Mouse (Mus musculus): Measurements from ENCODE around the gene Popdc3. TPM values are rescaled to one million over a fixed set of nuclear protein-coding genes. Genes with fewer than 3 reads are reported as not detected.
"Not testable (repeated sequence)": the region's sequence is repeated elsewhere in the genome, so short reads cannot be mapped to it uniquely, and the experiment has no call there.

The Popdc3 gene
- total RNA-seq, 1 experiment from 2014 or later: not detected

DNA sequence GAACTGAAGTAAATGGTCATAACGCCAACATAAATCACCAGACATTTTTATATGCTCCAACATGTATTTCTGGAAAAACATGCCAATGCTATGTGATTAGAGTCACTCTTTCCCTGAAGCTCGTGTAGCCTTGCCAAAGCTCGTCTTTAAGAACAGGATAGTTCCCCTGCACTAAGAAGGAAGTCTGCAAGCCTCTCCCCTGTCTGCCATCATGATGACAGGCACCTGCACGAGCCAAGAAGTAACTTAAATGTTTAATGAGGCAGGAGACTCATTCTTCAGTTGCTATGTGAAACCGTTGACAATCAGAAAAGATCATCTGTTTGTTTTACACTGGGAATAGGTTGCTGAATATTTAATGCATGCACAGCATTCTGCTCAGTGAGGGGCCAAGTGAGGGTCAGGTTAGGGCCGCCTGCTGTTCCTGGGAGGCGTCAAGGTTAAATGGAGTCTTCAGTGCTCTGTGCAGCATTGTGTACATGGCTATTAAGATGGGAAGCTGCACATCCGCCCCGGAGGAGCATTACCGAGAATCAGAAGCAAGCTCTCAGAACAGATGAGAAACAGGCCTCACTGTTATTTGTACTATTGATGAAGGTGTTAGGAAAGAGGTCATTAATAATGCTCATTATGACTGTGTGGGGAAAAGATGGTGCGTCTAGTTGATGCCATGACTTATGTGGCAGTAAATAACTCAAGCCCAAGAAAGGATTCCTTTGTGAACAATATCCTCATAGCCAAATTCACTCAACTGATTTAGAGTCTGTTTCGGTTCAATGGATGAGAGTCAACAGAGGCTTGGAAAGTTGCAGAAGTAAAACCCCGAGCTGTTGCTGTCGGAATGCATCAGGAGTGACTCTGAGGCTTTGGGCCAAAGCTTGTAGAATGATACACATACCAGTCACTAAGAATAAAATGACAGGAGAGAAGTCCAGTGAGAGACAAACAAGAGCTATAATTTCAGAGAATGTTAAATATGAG, 15.7 kb downstream of the Popdc3 start:
- ATAC-seq (ENCODE audit: extremely low read depth, insufficient number of reproducible peaks, low FRiP score, poor library complexity, severe bottlenecking): no peak

DNA sequence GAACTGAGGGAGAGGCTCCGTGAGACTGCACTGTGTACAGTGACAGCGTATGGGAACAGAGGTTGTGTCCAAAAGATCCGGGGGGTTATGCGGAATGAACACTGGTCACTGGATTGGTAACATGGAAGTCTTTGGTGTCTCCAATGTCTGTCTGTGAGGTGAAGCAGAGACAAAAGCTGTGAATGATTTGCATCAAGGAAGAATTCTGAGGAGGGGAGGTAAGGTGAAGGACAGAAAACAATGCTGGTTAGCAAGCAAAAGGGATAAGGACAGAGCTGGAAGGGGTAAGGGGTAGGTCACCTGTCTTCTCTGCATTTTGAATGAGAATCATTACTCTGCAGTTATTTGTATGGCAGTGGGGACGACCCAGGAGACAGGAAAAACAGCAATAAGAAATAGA, 16.6 kb downstream of the Popdc3 start:
- no peak for ATAC-seq (ENCODE audit: extremely low read depth, insufficient number of reproducible peaks, low FRiP score, poor library complexity, severe bottlenecking)

DNA sequence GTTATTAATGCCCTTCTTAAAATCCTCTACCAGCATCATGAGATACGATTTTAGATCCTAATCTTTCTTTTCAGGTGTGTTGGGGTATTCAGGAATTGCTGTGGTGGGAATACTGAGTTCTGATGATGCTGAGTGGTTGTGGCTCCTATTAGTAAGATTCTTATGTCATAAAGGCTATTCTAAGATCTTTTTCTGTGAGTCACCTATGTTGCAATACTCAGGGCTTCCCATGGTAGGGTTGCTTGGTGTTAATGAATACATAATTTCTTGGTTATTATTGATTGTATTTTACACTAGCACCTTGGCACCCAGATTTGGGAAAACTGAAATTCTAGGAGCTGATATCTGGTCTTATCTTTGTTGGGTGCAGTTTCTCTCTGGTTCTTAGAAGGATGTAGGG, 26.7 kb downstream of the Popdc3 start:
- ATAC-seq (ENCODE audit: extremely low read depth, insufficient number of reproducible peaks, low FRiP score, poor library complexity, severe bottlenecking): no peak

DNA sequence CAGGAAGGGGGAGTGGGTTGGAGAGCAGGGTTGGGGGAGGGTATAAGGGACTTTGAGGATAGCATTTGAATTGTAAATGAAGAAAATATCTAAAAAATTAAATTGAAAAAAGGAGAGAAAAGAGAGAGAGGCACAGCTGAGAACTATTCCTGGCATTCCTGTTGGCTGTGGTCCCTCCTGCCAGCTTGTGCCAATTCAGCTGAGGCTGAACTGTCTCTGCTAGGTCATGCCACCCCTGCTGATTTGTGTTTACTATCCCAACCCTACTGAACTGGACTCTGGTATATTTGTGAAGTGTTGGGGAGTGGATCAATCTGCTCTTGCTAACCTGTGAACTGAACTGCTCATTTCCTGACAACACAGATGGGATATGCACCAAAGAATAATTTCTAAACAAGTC, 32.3 kb downstream of the Popdc3 start:
- ATAC-seq (ENCODE audit: extremely low read depth, insufficient number of reproducible peaks, low FRiP score, poor library complexity, severe bottlenecking): no peak

DNA sequence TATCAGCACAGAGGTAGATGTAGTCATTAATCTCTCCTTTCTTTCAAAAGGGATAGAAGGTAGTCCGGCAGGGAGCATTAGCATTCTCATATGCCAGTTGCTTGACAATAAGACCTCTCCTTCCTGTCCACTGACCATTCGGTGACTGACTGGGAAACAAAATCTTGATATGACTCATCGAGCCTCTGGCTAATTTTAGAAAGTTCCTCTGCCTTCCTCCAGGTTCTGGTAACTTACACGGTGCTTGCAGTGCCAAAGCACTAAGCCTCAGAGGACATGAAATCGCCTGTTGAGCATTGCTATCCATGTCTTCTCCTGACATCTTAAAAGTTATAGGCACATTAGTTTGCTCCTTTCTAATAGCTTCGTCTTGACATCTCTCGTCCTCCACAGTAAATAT, 38.8 kb downstream of the Popdc3 start:
- no peak for ATAC-seq (ENCODE audit: extremely low read depth, insufficient number of reproducible peaks, low FRiP score, poor library complexity, severe bottlenecking)

DNA sequence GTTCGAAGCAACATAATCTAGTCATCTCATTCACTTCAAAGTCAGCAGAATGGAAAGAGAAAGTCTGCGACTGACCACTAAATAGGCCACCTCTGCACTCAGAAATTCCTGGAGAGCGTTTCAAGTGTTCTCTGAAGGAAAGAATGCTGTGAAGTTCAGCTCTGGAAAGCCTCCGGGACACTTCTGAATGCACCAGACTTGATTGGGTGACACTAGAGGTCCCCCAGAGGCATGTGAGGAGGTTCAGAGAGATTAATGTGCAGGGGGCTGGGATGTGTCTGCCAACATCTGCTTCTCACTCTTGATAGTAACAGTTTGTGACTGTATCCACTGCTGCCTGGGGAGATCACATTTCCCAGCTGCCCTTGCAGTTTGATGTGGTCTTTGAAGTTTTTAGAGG, 52.1 kb downstream of the Popdc3 start:
- no peak for ATAC-seq (ENCODE audit: extremely low read depth, insufficient number of reproducible peaks, low FRiP score, poor library complexity, severe bottlenecking)

DNA sequence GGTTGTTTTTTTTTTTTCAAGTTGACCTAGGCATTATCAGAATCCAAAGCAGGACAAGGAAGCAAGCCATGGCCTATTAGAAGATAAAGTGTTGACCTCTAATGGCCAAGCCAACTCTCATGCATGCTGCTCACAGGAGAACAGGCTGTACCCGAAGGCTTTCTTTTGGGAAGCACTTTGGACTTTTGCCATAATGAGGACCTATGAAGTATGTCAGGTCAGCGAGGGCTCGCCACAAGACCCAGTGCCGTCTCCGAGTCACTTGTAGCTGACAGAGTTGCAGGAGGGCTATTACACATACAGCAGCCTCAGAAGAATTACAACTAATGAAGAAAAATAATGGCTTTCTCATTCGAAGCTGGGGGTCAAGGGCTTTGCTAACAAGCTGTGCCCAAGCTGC, 55.5 kb downstream of the Popdc3 start:
- no peak for ATAC-seq (ENCODE audit: extremely low read depth, insufficient number of reproducible peaks, low FRiP score, poor library complexity, severe bottlenecking)

DNA sequence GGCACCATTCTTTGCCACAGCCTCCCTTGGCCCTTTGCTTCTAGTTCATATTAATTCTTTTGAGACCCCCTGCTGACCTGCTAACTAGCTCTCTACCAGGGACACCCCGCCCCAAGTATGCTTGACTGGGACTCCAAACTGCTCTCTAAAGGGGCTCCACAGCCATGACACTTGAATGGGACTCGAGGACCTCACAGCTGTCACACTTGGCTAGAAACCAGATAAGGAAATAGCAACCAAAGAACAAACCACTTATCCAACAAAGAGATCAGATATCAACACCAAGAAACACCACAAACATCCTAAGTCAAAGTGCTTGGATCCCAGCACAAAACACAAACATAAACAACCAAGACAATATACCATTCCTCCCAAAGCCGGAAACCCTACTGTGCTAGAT, 58.4 kb downstream of the Popdc3 start:
- ATAC-seq (ENCODE audit: extremely low read depth, insufficient number of reproducible peaks, low FRiP score, poor library complexity, severe bottlenecking): no peak

DNA sequence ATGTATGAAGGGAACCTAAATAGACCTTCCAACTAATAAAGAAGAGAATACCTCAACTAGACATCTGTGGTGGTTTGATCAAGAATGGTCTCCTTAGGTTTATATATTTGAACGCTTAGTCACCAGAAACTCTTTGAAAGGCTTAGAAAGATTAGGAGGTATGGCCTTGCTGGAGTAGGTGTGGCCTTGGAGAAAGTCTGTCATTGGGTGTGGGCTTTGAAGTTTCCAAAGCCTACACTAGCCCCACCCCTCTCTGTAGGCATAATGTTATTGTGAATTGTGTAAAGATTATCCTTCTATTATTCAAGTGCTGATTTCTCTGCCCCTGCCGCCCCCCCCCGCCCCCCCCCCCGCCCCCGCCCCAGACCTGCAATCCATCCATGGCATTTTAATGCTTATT, 59.6 kb downstream of the Popdc3 start:
- ATAC-seq (ENCODE audit: extremely low read depth, insufficient number of reproducible peaks, low FRiP score, poor library complexity, severe bottlenecking): no peak

DNA sequence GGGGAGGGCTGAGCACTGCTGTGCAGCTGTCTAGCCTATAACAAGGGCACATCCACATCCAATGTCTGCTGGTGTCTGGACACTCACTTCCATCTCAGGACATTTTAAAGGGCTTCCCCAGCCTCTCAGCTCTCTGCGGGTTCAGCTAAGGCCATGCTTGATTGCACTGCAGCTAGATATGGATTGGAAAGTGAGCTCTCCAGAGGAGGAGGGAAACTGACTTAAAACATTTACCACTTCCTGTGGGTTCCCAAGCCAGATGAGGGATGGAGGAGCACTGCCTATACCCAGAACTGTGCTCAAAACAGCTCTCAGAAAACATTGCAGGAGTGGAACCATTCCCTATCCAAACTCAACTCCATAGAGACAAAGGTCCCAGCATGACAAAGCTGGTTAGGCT, 82.6 kb downstream of the Popdc3 start:
- ATAC-seq (ENCODE audit: extremely low read depth, insufficient number of reproducible peaks, low FRiP score, poor library complexity, severe bottlenecking): no peak

DNA sequence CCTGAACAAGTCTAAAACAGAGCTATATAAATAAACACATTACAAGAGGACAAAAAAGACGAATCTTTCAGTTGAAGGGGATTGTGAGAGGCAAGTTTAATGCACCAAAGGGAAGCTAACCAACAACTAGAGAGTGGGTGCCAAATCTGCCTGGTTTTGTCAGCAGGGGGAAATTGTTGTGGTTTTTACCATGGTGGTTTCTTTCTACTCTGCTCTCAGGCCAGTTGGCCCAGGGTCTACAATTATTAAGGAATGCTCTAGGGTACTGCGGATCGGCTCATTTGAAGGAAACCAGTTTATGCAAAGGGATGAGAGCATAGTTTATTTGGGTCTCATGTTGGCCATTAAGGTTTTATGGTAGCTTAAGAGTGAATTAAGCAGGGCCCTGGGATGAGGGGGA, 84.2 kb downstream of the Popdc3 start:
- ATAC-seq (ENCODE audit: extremely low read depth, insufficient number of reproducible peaks, low FRiP score, poor library complexity, severe bottlenecking): no peak

DNA sequence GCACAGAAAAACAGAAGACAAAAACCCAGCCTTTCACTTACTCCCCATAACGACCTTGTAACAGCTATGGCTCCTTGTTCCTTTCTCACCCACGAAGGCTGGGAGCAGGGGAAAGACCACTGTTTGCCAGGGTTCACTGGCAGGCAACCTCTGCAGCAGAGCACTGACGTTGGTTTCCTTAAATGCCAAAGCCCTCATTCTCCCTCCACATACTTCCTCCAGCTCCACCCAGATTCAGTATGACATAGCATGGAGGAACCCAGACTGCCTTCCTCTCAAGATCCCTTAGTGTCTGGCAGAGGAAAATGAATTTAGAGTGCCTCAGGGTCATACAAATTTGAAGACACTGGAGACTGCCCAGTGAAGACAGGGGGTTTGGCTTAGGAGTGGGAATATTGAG, 98.6 kb downstream of the Popdc3 start:
- ATAC-seq (ENCODE audit: extremely low read depth, insufficient number of reproducible peaks, low FRiP score, poor library complexity, severe bottlenecking): no peak

DNA sequence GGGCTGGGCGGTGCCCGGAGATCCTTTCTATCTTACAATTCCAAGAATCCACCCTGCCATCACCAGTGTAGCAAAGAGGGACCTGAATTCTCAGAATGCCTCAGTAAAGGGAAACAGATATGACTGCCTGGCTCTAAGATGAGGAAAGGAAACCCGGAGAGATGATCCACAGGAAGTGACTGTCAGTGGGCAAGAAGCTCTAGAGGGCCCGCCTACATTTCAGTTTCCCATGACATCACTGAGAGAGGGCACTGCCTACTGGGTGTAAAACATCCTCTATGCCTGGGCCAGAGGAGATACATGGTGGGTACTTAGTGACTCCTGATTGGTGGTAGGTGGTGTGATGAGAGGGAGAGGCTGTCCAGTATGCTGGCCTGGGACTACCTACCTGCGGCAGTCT, 99.1 kb downstream of the Popdc3 start:
- ATAC-seq (ENCODE audit: extremely low read depth, insufficient number of reproducible peaks, low FRiP score, poor library complexity, severe bottlenecking): no peak

DNA sequence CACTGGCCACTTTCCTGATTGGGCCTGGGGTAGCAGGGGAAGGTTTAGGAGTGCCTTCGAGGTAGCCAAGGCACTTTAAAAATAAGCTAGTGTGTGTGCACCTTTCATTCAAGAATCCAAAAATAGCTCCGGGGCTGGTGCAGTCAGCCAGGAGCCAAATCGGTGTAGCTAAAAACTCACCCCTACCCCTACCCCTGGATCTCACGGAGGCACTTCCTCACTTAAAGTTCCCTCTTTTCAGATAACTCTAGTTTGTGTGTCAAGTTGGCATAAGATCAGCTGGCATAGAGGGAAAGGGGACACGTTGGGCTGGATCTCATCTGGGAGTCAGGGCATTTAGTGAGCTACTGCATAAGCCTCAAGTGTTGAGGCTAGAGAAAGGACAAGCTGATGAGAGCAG, 107.8 kb downstream of the Popdc3 start:
- no peak for ATAC-seq (ENCODE audit: extremely low read depth, insufficient number of reproducible peaks, low FRiP score, poor library complexity, severe bottlenecking)

DNA sequence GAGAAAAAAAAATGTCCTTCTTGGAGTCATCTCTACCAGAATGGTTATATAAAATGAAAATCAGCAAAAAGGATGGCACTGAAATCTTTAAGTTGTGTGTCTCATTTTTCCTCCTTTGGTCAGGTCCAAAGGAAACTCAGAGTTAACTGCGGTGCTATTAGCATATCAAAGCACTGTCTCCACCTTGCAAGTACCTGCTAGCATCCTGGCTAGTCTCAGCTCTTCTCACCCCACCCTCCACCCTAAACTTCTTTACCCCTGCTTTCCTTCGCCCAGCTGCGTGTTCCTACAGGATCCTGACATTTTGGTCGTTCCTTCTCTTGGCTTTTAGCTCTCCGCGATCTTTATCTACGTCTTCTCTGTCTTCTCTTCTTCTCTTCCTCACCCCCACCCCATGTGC, 110.5 kb downstream of the Popdc3 start:
- ATAC-seq (ENCODE audit: extremely low read depth, insufficient number of reproducible peaks, low FRiP score, poor library complexity, severe bottlenecking): no peak

DNA sequence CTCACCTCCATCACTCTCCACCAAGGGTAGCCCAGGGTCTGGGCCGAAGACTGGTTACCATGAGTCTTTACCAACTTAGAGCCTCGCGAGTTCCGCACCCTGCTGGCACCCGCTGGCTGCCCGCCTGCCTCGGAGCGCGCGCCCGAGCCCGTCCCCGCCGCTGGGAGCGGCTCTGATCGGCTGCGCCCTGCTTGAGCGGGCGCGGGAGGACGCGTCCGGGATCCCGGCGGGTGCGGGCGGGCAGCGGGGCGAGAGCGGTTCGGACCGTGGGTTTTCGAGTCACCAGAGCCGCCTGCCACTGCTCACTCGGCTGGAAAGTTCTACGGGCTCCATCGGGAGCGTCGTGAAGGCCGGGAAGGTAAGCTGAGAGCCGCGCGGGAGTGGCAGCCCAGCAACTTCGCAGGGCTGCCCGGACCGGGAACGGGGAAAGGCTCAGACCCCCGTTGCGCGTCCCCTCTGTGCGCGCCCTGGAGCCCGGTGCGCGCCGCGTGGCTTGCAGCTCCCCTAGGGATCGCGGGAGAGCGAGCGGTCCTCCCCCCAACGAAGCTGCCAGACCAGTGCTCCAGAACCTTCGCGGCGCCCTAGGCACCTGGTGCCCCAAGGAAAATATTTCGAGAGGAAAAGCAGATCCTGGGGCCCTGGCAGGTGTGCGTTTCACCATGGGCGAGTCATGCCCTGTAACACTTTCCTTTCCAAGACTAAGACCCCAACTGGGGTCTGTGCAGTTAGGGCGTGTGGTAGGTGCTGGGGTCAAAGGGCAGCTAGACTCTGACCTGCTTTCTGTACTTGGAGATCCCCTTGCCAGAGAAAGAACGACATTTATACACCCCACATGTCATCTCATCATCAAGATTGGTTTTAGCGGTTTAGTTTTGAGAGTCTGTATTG, 111.6 kb downstream of the Popdc3 start:
- no peak for ATAC-seq (ENCODE audit: extremely low read depth, insufficient number of reproducible peaks, low FRiP score, poor library complexity, severe bottlenecking)

DNA sequence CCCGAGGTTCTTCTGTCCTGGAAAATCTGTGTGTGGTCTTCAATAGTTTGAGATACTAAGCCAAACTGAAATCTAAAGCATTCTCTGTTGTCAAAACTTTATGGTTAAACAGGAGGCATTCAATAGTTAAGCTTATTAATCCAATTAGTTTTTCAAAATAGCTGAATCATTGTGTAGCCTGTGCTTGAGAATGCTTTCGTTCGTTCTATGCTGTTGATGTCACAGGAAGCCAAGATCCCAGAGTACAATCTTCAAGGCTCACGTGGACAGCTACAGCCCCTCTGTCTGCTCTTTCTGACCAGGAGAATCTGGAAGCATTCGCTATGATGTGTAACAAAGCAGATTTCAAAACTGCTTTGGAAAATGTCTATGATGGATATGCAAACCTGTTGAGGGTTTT, 112.7 kb downstream of the Popdc3 start:
- no peak for ATAC-seq (ENCODE audit: extremely low read depth, insufficient number of reproducible peaks, low FRiP score, poor library complexity, severe bottlenecking)

DNA sequence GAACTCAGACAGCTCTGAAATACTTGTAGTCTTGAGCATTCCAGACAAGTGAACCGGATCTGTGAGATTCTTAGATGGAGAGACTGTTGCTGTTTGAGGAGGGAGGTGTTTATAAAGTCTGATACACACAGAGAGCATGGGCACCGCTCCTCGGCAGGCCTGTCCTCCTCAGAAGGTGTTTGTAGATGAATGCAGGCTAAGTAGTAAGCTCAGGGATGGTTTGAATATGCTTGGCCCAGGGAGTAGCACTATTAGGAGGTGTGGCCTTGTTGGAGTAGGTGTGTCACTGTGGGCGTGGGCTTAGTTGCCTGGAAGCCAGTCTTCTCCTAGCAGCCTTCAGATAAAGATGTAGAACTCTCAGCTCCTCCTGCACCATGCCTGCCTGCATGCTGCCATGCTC, 114.3 kb downstream of the Popdc3 start:
- ATAC-seq (ENCODE audit: extremely low read depth, insufficient number of reproducible peaks, low FRiP score, poor library complexity, severe bottlenecking): not testable (repeated sequence)

DNA sequence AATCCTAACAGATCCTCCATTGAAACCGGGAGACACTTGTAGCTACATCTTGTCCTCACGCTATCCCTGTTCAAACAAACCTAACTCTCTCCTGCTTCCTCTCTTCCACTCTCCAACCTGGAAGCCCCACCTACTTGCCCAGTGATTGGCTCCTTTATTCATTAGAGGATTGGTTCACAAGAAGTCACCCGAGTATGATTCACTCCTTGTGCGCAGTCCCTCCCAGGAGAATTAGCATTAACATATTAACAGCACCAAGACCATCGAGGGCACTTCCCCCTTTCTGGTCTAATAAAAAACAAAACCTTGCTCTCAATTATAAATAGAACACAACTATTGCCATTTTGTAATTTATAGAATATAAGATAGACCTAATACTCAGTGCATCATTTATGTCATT, 117.2 kb downstream of the Popdc3 start:
- no peak for ATAC-seq (ENCODE audit: extremely low read depth, insufficient number of reproducible peaks, low FRiP score, poor library complexity, severe bottlenecking)

DNA sequence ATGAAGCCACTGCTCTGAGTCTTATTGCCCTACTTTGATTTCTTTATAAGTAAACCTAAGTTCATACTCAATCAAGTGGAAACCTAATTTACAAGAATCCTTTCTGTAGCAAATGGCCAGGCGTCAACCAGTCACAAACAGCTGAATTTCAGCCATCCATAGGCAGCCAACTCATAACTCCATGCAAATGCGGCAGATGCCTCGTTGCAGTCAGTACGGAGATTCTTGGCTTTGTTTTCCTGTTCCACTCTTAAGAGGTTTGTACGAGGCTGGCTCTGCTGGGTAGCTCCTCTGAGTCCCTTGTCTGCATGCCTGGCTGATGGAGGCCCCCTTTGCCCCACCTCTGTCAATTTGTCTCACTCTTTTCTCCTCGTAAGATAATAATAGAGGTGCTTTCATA, 120.6 kb downstream of the Popdc3 start:
- no peak for ATAC-seq (ENCODE audit: extremely low read depth, insufficient number of reproducible peaks, low FRiP score, poor library complexity, severe bottlenecking)
